Mouse (Mus musculus): ENCODE data around the gene Pdhb.

The Pdhb gene

DNA sequence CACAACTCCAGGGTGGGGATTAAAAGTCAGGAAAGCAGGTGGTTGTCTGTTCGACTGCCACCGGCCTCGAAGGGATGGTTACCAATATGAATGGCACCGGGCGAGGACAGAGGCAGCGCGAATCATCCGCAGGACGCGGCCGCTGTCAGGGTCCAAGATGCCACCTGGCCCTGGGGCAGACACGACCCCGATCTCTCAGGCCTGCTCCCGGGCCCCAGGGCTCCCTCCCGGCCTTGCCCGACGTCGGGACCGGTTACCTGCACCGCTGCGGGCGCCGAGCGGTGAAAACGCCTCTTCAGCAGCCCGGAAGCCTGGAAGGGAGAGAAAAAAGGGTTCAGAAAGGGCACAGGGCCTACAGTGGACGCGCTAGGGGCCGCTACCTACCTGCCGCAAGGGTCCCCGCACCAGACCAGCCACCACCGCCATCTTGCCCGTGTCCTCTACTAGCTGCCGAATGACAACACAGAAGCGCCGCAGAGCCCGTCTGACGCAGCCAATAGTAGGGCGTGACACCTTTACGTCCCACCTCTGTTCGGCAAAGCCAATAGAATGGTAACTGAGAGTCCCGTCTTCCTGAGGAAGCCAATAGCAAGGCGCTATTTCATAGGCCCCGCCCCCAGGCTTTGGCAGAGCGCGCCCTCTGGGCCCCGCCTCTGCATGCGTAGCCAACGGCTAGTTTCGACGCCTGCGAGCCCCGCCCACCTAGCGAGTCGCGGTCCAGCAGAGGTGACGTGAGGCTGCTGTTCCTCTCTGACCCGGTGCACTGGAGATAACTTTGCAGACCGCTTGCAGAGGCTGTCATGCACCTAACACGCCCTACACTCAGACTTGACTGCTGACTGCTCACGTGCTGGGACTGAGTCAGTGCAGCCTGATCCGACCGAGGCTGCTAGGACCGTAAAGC lies at the start of gene Pdhb:
Gene Pdhb, minus strand, starts transcription at position 519 of the 904 bp plus-strand sequence.
- DNase-seq = peak; percentile 99 to 100

DNA sequence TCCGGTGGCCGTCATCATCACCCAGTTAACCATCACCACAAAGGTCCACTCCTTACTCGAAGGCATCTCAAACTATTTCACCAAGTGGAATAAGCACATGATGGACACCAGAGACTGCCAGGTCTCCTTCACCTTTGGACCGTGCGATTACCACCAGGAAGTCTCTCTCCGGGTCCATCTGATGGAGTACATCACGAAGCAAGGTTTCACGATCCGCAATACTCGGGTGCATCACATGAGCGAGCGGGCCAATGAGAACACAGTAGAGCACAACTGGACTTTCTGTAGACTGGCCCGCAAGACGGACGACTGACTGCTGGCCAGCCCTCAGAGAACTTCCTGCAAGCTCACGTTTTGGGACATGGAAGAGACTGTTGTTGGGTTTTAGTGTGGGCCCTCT lies 49.7 kb upstream of the Pdhb start:
- DNase-seq = peak; percentile 85 to 86

DNA sequence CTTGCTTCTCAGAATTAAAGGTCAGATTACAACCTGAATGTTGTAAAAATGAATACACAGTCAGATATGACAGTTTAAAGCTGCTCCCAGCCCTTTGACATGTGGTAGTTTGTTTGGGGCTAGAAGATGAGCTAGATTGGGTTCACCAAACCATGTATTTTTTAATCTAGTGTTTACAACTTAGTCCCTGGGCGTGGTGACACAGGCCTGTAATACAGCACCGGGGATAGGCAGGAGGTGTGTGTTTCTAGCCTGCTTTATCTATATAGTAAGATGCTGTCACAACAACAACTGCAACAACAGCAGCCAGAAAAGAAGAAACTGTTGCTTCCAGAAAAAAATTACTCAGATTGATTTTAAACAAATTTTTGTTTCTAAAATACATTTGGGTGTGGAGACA lies 48.1 kb upstream of the Pdhb start:
- no peak for DNase-seq

DNA sequence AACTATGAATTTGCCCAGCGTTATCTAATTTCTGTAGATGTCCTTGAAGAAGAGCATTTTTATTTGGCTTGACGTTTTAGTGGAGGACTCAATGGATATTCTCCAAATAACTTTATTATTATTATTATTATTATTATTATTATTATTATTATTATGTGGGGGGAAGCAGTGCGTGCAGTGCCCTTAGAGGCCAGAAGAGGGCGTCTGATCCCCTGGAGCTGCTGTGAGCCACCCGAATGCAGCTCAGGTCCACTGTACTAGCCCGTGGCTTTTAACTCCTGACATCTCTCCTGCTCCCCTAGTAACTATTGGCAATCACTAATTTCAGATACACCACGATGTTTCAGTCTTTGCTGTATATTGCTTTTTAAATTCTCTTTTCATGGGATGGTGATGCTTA lies 47.5 kb upstream of the Pdhb start:
- peak in 1 of 2 experiments; percentile 28 for DNase-seq

DNA sequence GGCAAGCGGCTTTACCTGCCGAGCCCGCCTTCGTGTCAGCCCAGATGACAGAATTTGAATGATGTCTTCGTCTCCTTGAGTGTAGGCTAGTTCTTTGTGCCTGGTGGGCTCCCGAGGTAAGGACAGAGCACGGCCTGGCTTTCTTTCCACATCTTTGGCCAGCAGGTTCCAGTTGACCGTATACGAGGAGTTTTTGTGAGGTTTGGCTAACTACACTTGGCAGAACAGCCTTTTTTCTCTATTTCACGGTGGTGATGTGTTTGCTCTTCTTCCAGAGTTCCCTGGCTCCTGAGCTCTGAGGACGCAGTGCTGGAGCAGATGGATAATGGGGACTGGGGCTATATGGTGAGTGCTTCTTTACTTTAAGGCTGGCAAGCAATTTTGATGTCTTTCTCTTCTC lies 47.1 kb upstream of the Pdhb start:
- no peak for DNase-seq

DNA sequence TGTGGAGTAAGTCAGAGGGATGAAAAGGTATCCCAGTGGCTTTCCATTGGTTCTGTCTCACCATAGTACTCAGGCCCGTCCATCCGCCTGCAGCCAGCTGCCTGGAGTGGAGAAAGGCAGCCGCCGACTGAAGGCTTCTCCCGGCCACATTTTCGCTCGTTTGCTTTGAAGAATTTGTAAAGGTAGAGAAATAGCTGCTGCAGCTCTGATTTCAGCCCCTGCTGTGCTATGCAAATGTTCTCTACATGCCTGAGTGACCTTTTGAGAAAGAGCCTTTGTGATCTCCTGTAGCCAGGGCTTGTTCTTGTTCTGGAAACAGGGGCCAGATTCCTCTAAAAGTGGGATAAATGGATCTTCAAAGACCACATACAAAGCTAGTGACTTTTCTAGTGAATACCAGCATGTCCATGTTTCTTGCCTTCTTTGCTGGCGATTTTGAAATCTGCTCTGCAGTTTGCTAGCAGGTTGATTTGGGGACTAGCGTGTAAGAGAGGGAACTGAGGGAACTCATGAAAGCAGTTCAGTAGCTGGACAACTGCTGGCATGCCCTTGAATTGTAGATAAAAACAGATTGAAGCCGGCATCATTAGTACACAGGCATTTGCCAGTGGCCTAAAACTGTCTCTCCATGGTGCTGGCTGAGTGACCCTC lies 46.0 kb upstream of the Pdhb start:
- DNase-seq = peak; percentile 4 to 15

DNA sequence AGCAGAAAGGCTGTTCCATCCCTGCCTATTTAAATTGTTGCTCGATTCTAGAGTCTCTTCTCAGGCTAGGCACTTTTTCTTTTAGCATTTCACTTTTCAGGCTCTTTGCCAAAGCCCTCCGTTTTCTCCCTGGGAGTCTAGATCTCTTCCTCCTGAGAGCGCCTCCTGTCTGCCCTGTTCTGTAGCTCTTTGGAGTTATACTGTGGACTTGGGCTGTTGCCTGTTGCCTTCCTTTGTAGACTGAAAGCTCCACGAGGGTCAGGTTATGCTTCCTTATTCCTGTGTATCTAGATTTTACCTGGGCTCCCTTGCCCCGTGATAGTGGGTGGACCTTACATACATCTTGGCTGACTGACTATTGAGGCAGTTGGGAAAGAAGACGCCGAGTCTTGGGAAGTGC lies 45.4 kb upstream of the Pdhb start:
- DNase-seq = no peak

DNA sequence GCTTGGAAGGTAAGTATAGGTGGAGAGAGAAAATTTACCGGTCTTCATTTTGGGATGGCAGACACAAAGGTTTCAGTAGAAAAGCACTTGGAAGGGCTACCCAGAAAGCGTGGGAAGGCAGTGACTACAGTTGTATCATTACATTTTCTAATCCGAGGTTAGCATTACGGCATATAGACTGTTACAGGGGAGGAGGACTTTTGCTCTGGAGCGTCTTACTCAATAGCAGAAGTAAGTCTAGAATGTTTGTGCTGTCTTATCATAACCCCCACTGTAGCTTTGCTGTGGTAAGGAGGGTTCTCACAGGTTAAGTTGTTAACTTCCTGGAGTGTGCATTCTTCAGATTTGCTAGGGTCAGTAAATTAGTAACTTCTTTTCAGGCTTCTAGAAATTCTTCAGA lies 43.3 kb upstream of the Pdhb start:
- DNase-seq = peak in 1 of 2 experiments; percentile 39

DNA sequence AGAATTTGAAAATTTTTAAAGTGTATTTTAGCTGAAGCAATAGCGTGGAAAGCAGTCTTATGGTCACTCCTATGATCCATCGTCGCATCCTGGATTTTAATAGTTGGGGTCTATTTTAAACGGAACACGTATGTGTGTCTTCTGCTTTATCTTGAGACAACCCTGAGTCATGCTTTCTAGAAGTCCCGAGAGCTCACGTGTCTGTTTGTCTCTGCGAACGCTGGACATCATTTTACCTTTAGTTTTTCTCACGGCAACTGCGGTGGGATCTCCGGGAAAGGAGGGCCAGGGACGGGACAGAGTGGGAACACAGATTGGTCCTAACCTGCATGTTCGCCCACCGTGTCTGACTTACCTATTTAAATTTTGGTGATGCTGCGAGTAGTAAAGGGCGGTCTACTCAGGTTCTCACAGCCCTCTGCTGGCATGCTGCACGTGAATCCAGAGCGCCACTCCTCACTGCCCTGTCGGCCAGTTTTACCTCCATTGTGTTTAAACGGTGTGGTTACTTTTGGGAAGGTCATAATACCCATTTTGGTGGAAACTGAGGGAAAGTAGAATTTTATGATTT lies 42.5 kb upstream of the Pdhb start:
- peak; percentile 19 to 33 for DNase-seq

DNA sequence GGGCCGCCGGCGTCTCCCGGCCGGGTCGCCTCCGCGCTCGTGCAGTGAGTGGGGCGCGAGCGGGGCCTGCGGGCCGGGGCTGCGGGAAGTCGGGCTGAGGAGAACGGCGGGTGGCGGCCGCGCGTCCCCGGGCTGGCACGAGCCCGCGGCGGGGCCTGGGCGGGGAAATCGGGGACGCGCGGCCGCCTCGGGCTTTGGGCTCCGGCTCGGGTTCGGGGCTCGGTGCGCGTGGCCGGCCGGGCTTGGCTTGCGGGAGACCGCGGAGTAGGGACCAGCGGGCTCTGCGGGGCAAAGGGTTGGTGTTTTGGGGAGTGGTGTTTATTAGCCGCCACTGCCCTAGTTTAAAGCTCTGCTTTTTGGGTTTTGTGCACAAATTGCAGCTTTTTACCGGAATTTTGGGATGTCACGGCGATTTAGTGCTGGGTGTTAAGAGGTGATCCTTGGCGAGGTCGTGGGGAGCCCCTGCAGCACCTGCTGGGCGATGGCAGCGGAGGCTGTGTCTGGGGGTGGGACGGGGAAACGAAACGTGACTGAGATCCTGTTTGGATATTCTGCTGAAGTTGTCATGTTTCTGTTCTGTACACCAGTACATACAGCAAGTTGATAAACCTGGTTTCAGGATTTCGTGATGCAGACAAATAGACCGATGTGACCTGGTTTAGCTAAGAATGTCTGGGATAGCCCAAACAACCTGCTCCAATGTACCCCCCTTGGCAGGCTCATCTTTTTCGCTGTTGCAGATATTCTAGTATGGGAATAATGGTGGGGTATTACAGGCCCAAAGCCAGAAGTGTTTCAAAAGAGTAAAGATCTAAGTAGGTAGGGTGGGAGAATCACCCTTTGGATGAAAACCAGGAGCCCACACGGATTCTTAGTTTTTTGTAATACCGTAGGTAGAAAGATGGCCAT lies 41.7 kb upstream of the Pdhb start:
- peak; percentile 53 to 62 for DNase-seq

DNA sequence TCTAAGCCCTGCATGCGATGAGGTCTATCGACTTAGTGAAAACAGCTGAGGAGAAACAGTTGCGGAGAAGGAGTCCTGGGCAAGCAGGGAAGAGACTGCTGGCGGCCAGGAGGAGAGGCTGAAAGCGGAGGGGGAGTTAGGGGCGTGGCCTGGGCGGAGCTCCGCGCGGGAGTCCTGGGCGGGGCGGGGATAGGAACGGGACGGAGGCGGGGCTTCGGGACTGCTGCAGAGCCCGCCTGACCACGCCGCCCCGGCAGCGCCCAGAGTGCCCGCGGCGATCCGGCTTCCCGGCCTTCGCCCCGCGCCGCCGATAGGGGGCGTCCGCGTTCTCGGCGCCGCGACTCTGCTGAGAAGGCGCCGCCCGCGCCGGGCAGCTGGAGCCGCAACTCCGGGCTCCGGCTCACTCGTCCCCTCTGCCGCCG lies 41.0 kb upstream of the Pdhb start, which contains the start of gene Kctd6:
Gene Kctd6, plus strand, starts transcription at position 338 of the 422 bp plus-strand sequence.
- peak; percentile 96 to 98 for DNase-seq

DNA sequence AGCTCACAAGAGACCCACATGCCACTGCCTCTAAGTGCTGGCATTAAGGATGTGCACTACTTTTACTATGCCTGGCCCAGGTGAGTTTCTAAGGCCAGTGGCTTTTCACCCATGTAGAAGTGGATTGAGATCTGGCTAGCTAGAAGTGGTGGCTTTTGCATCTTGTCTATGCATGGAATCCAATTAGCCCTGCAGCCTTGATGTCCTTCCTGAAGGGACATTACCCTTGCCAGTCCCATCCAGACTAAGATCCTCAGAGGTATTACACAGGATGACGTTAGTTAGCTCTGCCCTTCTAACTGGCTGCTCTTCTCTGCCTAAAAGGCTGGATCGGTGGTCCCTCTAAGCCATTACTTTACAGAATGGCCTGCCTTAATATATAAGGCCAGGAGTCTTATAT lies 40.2 kb upstream of the Pdhb start:
- no peak for DNase-seq

DNA sequence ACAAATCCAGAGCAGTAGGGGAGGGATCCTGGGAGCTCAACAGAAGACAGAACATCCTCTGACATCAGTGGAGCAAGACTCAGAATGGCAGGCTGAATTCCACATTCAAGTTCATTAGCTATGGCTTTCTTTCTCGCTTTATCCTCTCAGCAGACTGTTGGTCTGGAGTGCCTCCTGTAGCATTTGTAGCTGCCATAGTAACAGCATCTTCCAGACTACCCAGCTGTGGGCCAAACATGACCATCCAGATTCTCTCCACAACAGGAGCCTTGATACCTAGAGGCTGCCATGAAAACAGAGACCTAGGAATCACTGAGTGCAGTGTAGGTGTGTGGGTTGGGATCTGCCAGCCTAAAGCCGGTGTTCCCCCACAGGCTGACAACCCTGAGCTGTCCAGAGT lies 37.1 kb upstream of the Pdhb start:
- no peak for DNase-seq

DNA sequence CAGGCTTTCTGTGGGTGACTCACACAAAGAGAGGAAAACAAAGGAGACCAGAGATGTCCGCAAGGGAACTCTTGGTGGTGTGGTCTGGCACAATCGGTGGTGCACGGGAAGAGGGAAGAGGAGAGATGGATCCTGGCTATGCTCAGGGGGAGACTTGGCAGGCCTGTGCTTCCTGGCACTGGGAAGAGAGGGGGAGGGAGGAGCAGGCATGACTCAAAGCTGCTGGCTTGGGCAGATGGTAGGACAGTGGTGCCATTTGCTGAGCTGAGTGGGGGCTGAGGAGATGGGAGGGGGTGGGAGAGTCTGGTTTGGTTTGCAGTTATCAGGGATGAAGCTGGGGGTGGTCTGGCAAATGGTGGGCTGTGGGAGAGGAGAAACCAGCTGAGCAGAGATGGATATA lies 36.1 kb upstream of the Pdhb start:
- DNase-seq = no peak

DNA sequence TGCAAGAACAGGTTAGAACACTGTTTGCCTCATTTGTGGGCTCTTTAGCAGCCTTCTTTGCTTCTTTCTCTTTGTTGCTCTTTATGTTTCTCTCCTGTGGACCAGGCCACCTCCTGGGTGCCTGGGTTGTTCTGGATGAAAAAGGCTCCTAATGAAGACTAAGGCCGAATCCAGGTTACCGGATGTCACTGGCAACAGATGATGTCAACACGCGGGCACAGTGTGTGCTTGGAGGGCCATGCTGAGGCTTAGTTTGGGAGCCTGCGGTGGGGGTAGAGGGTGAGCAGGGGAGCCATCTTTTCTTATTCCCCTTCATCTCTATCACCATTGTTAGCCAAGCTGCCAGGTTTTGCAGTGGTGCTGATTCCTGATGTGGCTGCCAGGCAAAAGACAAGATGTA lies 34.7 kb upstream of the Pdhb start:
- no peak for DNase-seq

DNA sequence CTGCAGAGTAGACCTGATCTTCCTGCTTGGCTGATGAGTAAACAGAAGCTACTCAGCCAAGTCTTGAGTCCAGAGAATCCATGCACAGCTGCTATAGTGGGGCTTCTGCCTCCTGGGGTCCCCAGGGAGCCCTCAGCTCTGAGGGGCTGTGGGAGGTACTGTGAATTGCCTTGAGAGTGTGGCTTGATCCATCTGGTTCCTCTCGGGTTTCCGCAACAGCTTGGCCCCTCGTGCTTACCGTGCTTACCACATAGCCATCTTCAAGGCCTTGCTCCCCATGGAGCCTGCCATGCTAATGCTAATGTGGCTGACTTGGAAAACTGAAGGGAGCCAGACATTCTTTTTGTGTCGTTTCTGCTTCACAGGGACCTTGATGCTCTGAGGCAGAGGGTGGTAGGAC lies 34.3 kb upstream of the Pdhb start:
- DNase-seq = no peak

DNA sequence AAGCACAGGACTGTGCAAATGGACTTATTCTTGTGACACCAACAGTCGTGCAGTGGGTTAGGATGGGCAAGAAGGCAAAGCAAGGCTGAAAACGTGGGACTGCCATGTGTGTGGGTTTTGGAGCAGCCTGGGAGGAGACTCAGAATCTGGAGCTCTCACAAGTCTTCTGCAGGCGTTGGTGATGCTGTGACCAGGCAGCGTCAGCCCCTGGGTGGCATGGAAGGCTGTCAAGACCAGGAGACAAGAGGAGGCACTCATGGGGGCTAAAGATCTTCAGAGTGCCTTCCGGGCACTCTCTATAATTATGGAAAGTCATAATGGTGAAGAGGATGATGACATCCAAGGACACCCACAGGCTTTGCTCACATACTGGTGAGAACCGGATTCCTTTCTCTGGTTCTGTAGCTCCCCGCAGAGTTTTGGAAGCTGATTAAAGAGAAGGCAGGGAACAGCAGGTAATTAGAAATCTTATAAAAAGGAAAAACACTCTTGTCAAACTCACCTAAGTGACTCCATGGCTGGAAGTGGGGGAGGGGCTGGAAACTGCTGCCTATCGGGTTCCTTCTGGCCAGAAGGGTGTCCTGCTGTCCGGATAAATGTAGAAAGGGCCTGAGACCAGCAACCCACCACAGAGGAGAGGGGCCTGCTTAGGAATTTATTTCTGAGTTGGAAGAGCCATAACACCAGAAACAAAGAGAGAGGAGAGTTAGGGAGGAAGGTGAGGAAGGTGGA lies 33.5 kb upstream of the Pdhb start:
- no peak for DNase-seq

DNA sequence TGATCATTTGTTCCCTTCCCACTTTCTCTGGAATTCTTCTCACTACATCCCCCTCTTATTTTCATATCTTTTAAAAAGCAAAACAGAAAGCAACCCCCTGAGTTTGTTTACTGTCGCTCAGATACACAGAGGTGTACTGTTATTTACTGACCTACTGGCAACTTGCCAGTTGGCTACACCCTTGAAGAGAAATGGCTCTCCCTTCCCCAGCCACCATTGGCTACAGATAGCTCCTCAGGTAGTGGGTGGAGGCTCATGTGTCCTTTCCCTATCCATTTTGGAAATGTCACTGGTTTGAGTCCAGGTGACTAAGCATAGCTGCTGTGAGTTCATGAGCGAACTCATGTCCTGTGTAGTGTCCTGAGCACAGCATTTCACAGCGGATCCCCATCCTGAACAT lies 28.9 kb upstream of the Pdhb start:
- no peak for DNase-seq

DNA sequence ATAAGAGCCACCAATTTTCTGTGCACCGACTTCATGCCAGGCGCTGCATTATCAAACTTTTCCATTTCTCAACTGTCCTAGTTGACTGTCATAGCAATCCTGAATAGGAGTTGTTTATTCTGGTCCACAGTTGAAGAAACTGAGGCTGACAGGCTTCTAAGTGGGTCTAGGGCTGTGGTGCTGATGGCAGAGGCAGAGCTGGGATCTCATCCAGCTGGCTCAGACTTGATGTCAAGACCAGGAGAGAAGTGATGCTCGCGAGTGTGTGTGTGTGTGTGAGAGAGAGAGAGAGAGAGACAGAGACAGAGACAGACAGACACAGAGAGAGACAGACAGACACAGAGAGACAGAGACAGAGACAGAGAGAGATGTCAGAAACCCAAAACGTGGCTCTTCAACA lies 27.9 kb upstream of the Pdhb start:
- no peak for DNase-seq

DNA sequence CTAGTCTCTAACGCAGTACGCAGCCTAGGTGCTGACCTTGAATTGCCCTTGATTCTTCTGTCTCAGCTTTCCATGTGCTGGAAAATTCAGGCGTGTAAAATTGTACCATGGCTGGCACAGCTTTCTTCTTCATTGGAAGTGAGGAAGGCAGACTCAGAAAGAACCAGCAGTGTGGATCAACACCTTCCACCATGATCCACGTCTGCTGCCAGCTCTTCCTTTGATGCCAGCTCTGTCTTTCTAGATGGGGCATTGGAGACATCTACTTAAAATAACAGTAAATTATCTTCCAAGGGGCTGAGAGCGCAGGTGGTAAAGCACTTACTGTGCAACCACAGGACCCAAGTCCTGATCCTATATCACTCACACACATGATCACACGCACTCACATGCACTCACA lies 19.9 kb upstream of the Pdhb start:
- DNase-seq = no peak

DNA sequence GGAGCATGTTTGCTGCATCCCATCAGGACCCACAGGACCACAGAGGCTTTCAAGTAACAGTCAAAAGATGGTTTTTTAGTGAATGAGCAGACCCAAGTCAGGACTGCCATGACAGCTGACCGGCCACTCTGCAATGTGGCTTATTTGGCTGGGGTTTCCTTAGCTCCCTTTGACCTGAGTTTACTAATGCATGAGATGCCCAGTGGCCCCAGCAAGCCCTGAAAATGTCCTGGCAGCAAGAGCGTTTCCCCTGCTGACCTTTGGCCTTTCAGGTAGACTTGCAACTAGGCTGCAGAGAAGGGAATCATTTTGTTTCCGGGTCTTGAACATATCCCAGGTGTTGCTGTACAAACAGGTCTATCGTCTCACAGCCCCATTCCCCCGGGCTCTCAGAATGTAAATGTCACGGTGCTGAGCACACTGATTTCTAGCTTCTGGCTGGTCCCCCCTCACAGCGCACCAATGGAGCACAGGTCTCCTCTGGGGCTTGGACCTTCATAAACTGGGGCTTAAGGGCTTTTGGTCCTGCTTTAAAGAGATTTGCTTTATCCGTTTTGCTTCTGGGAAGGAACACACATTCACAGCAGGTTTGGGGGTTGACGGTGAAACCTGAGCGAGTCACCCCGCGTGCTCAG lies 18.6 kb upstream of the Pdhb start:
- no peak for DNase-seq

DNA sequence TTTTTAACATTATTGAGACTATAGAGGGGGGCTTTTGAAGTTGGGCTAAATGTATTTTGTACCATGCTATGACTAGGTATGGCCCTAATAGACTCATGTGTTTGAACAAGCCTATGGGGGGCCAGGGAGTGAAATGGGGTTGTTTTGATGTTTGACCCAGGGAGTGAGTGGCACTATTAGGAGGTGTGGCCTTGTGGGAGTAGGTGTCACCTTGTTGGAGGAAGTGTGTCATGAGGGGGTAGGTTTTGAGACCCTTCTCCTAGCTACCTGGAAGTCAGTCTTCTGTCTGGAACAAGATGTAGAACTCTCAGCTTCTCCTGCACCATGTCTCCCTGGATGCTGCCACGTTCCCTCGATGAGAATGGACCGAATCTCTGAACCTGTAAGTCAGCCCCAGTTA lies 17.7 kb upstream of the Pdhb start:
- DNase-seq = no peak

Measured in kidney, adult 8-10 months (tissue).